Mouse (Mus musculus) ES-Bruce4 (cell line): Measurements from ENCODE around the gene Pgr. TPM values are rescaled to one million over a fixed set of nuclear protein-coding genes. Genes with fewer than 3 reads are reported as not detected.

Source experiments
- H3K27ac ChIP-seq: 2 replicates; pipeline ENCODE4 v1.5.1; 2012; ENCODE audit warnings: low read length, inconsistent platforms; ENCODE audit not compliant: insufficient read depth
- H3K27me3 ChIP-seq: 2 replicates; pipeline ENCODE4 v1.6.1; 2012; ENCODE audit warnings: mild to moderate bottlenecking, low read length, inconsistent platforms; ENCODE audit not compliant: control insufficient read depth, poor library complexity, insufficient read depth, severe bottlenecking
- H3K36me3 ChIP-seq: 2 replicates; pipeline ENCODE4 v1.6.1; 2012; ENCODE audit warnings: inconsistent platforms, mild to moderate bottlenecking, low read length, moderate library complexity; ENCODE audit not compliant: control insufficient read depth, poor library complexity, insufficient read depth, severe bottlenecking
- H3K4me1 ChIP-seq: one replicate; pipeline ENCODE4 v1.8.1; 2011; ENCODE audit warnings: low read length; ENCODE audit not compliant: control insufficient read depth, insufficient read depth
- H3K4me3 ChIP-seq: 2 replicates; pipeline ENCODE4 v1.5.1; 2011; ENCODE audit warnings: low read depth, mild to moderate bottlenecking, low read length
- H3K9ac ChIP-seq: 2 replicates; pipeline ENCODE4 v1.6.1; 2012; ENCODE audit warnings: low read depth, mild to moderate bottlenecking, inconsistent platforms; ENCODE audit not compliant: poor library complexity, severe bottlenecking
- H3K9me3 ChIP-seq: replicated peaks from 2 replicates; pipeline ENCODE4 v1.6.1; 2012; ENCODE audit warnings: mild to moderate bottlenecking, low read length, inconsistent platforms; ENCODE audit not compliant: control insufficient read depth, poor library complexity, insufficient read depth, severe bottlenecking
- CTCF ChIP-seq: IDR thresholded peaks from one replicate; pipeline ENCODE4 v1.8.1; 2011; ENCODE audit warnings: low read depth, low read length
- EP300 ChIP-seq: IDR thresholded peaks from 2 replicates; pipeline ENCODE4 v1.6.1; 2011; ENCODE audit warnings: low read depth, low read length; ENCODE audit not compliant: insufficient read depth
- POLR2A ChIP-seq: IDR thresholded peaks from one replicate; pipeline ENCODE4 v1.8.1; 2011; ENCODE audit warnings: low read length; ENCODE audit not compliant: insufficient read depth
- polyA plus RNA-seq: library from polyadenylated mRNA; stranded (reverse); fragments of >200 nt; gene quantifications from 2 replicates; pipeline ENCODE4 v1.2.4, GENCODE M21; 2011; ENCODE audit warnings: low read depth; ENCODE audit not compliant: missing spikeins, insufficient read depth, insufficient read length

Gene Pgr
- 0.97 and 1.2 TPM in 2 replicates for polyA plus RNA-seq

DNA sequence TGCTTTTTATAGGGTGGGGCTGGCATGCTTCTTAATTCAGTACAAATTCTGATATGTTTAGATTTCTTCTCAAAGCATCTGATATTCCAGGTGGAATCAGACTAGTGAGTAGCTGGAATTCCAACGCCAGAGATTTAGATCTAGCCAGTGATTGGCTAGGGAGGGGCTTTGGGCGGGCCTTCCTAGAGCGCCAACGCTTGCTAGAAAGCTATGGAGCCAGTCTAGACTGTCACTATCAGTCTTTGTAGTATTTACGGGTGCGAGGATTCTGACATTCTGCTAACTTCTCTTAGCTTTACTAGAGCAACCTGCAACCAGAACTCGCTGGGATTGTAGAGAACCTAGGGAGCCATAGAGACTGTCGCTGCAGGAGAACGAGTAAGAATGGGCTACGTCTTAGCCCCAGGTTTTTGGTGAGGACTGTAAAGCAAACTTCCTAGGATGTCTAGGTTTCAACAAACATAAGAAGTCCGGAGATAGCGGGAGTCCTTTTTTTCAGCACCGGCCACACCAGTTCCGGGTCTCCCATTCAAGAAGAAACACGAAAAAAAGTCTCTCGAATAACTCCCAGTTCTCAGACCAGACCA, at the start of gene Pgr:
Pgr (plus strand) TSS at position 218 of the 587 bp plus-strand sequence.
- peak within 1 kb of the TSS; percentile 66 for H3K4me3 ChIP-seq
- peak within 1 kb of the TSS; percentile 57; the same call in 1 of the 2 replicates for H3K9ac ChIP-seq
- no peak within 1 kb of the TSS for H3K27ac ChIP-seq
- TF ChIP-seq POLR2A (no peak), CTCF (no peak), EP300 (no peak)
- H3K9me3 ChIP-seq, result no peaks in the 10 kb centered on the region
- H3K4me1 ChIP-seq, result no peaks in the 10 kb centered on the region
- H3K36me3 ChIP-seq, result no peaks in the 10 kb centered on the region
- H3K27me3 ChIP-seq, result peaks cover 8% of the 10 kb centered on the region

- Histone ChIP-seq H3K4me1 (no peaks in the 10 kb centered on the region), H3K27me3 (no peaks in the 10 kb centered on the region; the same call in 1 of the 2 replicates), H3K36me3 (no peaks in the 10 kb centered on the region)
Measured at GRCm38 (mm10) chr9:8857455-8857854, 42.2 kb upstream of the Pgr start.

GRCm38 (mm10) chr9:8868511-8868910, 31.1 kb upstream of the Pgr start:
- Histone ChIP-seq H3K9ac (no peak overlapping the region), H3K4me3 (no peak overlapping the region), H3K36me3 (no peaks in the 10 kb centered on the region), H3K27ac (no peak overlapping the region), H3K4me1 (no peaks in the 10 kb centered on the region), H3K9me3 (no peaks in the 10 kb centered on the region), H3K27me3 (no peaks in the 10 kb centered on the region)
- TF ChIP-seq EP300 (no peak), POLR2A (no peak), CTCF (no peak)

More at GRCm38 (mm10) chr9:8857455-8857854, 42.2 kb upstream of the Pgr start:
- TF ChIP-seq EP300 (no peak), CTCF (no peak), POLR2A (no peak)
- Histone ChIP-seq H3K27ac (no peak overlapping the region), H3K9ac (no peak overlapping the region), H3K4me3 (no peak overlapping the region), H3K9me3 (0 out of 2 replicates have a peak, but pooled peaks cover 2% of the 10 kb centered on the region)

DNA sequence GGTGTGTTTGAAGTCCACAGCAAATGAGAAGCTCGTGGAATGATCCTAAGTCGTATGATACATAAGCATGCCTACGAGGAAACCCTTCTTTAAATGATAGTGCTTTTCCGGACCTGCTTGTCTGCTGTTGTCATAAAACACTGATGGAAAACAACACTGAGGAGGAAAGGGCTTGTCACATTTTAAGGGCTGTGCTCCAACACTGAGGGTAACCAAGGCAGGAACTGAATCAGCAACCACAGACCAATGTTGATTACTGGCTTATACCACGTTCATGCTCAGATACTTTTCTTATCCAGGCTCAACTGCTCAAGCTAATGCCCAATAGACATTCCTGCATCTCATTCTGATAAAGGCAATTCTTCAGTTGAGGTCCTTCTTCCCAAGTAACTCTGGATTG, 4.4 kb upstream of the Pgr start:
- TF ChIP-seq CTCF (no peak), POLR2A (no peak), EP300 (no peak)
- Histone ChIP-seq H3K36me3 (no peaks in the 10 kb centered on the region), H3K4me1 (no peaks in the 10 kb centered on the region), H3K9me3 (no peaks in the 10 kb centered on the region), H3K27me3 (peaks cover 6% of the 10 kb centered on the region), H3K9ac (no peak overlapping the region), H3K4me3 (no peak overlapping the region), H3K27ac (no peak overlapping the region)

DNA sequence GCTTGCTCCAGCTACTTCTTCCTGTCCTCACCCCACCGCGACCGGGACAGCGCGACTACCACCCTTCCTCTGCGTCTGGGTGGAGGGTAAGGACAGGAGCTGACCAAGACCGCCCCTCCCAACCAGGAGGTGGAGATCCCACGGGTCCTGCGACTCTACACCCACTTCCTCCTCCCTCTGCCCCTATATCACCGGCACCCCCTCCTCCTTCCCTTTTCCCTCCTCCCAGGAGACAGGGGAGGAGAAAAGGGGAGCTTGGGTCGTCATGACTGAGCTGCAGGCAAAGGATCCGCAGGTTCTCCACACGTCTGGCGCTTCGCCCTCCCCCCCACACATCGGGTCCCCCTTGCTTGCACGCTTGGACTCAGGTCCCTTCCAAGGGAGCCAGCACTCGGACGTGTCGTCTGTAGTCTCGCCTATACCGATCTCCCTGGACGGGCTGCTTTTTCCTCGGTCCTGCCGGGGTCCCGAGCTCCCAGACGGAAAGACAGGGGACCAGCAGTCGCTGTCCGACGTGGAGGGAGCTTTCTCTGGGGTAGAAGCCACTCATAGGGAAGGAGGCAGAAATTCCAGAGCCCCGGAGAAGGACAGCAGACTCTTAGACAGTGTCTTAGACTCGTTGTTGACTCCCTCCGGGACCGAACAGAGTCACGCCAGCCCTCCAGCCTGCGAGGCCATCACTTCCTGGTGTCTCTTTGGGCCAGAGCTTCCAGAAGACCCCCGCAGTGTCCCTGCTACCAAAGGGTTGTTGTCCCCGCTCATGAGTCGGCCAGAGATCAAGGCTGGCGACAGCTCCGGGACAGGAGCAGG, 775 bp downstream of the Pgr start:
- Histone ChIP-seq H3K4me3 (peak overlapping the region; percentile 66), H3K9ac (peak overlapping the region; percentile 57; the same call in 1 of the 2 replicates), H3K36me3 (no peaks in the 10 kb centered on the region), H3K27me3 (peaks cover 8% of the 10 kb centered on the region), H3K9me3 (no peaks in the 10 kb centered on the region), H3K4me1 (no peaks in the 10 kb centered on the region), H3K27ac (no peak overlapping the region)
- TF ChIP-seq POLR2A, result no peak
- no peak for TF ChIP-seq EP300
- TF ChIP-seq CTCF, result no peak
